Mouse (Mus musculus) thymus, postnatal 4 days (tissue): ENCODE data around the gene Slc39a3.
"Not testable (repeated sequence)": the region's sequence is repeated elsewhere in the genome, so short reads cannot be mapped to it uniquely, and the experiment has no call there.

Experiments used
- DNase-seq: peaks from one replicate; pipeline ENCODE4 v3.0.0; 2021

Gene Slc39a3

GRCm38 (mm10) chr10:81001161-81001560 lies 36.1 kb downstream of the Slc39a3 start:
- DNase-seq = no peak

GRCm38 (mm10) chr10:81000197-81001062 lies 36.8 kb downstream of the Slc39a3 start:
- DNase-seq = peak; percentile 55

- DNase-seq = peak; percentile 87
Measured at GRCm38 (mm10) chr10:80999362-81000196, 37.6 kb downstream of the Slc39a3 start.

GRCm38 (mm10) chr10:80998778-80999177 lies 38.4 kb downstream of the Slc39a3 start:
- peak; percentile 82 for DNase-seq

DNA sequence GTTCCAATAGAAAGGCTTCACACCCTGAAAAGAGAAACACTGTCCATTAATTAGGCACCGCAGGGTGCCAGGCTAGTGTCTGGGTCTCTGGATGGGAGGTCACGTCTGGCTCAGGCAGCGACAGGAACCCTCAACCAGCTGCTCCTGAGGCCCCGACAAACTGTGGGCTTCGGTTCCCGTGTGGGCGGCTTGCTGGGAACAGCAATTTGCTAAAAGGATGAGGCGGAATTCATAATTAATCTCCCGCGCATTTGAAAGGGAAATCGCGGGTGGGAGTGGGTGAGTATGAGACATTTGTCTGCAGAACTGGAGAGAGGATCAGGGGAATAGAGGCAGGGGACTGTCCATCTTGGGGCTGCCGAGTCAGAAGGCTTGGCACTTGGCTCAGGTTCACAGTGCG lies 39.2 kb downstream of the Slc39a3 start:
- DNase-seq = no peak

DNA sequence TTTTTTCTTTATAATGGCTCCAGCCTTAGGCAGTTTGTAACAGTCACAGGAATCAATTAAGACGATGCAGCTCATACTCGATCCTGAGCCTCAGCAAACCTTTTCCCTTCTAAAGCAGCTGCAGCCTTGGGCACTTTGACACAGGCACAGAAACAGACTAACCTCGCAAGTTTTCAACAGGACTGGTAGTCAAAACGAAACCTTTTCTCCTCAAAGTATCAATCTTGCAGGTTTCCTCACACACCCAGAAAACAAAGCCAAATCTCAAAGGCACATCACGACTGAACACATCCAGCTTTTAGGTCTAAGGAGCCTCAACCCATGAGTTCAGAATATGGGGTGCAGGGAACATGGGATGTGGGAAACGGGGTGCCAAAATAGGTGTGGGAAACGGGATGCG lies 39.9 kb downstream of the Slc39a3 start:
- no peak for DNase-seq

- no peak for DNase-seq
Measured at GRCm38 (mm10) chr10:80996501-80996900, 40.7 kb downstream of the Slc39a3 start.

- DNase-seq = peak; percentile 88
Measured at GRCm38 (mm10) chr10:80995091-80995632, 42.1 kb downstream of the Slc39a3 start.

GRCm38 (mm10) chr10:80994621-80995020 lies 42.6 kb downstream of the Slc39a3 start:
- no peak for DNase-seq

DNA sequence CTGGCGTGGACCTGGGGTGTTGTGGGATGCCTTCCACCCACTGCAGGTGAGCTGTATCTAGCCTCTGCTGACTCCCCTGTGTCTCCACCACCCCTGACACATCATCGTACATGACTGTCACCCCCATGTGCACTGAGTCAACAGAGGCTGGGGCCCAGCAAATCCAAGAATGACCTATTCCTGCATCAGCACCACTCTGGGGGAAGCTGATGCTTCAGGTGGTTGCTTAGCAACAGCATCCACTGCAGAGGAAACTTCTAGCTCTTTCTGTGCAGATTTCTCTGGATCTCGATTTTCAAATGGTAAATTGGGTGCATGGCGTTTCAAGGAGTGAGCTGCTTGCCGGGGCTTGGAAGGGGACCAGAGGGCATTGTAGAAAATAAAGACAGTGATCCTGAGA lies 44.0 kb downstream of the Slc39a3 start:
- DNase-seq = no peak

- no peak for DNase-seq
Measured at GRCm38 (mm10) chr10:80991945-80992344, 45.3 kb downstream of the Slc39a3 start.

- DNase-seq = no peak
Measured at GRCm38 (mm10) chr10:80991007-80991406, 46.2 kb downstream of the Slc39a3 start.

DNA sequence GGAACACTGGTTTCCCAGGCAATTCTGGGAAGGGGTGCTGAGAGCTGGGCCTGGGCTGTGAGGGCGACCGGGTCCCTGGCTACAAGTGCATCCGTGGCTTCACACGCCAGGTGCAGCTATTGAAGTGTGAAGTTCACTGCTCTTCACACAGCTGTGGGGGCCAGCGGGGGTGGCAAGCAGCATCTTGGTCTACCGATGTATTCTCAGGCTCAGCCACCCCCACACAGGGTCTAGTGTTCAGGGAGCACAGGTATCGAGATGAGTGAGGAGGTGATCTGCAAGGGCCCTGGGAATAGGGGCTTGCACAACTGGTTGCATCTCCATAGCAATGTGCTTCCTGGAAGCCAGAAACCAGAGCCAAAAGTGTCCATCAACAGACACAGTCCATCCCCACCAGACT lies 46.8 kb downstream of the Slc39a3 start:
- peak; percentile 74 for DNase-seq

DNA sequence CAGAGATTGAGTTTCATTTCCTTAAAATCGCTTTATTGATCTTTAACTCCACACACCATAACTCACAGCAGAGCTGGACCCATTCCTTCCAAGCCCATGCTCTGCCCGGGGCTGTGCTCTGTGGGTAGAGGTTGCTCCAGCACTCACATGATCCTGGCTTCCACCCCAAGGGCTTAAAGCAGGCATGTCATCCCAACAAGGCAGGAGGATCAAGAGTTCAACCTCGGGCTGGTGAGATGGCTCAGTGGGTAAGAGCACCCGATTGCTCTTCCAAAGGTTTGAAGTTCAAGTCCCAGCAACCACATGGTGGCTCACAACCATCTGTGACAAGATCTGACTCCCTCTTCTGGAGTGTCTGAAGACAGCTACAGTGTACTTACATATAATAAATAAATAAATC lies 47.4 kb downstream of the Slc39a3 start:
- DNase-seq = not testable (repeated sequence)

DNA sequence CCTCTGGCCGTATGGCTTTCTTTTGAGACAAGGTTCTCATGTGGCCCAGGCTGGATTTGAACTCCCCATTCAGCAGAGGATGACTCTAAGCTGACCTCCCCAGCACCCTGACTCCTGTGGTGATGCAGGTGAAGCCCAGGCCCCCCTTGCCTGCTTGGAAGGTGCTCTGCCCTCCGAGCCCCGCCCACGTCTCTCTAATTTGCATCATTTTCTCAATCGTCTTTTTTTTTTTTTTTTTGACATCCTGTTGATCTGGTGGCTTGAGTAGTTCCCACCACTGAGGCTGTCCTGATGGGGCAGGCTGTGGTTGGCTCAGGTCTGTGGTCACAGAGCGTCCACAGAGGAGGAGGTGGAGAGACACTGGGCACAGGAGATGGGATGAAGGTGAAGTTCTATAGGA lies 47.8 kb downstream of the Slc39a3 start:
- DNase-seq = peak; percentile 55

GRCm38 (mm10) chr10:80987709-80988441 lies 49.4 kb downstream of the Slc39a3 start:
- peak; percentile 87 for DNase-seq

- DNase-seq = no peak
Measured at GRCm38 (mm10) chr10:80986754-80987153, 50.5 kb downstream of the Slc39a3 start.

GRCm38 (mm10) chr10:80985970-80986701 lies 51.1 kb downstream of the Slc39a3 start:
- DNase-seq = no peak

- peak; percentile 61 for DNase-seq
Measured at GRCm38 (mm10) chr10:80985241-80985969, 51.8 kb downstream of the Slc39a3 start.

DNA sequence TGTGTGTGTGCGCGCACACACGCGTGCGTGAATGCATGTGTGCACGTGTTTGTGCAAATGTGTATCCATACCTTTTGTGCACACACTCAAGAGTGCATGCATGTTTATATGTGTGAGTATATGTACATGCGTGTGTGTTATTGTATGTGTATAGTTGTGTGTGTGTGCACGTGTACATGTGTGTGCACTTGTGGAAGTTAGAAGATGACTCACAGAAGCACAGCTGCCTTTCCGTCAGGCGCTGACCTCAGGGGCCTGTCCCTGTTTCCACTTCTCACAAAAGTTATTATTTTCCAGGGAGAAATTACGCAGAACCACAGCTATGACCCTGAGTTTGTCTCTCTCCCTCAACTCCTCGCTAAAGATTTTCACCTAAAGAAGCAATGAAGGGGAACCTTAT lies 53.0 kb downstream of the Slc39a3 start:
- DNase-seq = no peak

DNA sequence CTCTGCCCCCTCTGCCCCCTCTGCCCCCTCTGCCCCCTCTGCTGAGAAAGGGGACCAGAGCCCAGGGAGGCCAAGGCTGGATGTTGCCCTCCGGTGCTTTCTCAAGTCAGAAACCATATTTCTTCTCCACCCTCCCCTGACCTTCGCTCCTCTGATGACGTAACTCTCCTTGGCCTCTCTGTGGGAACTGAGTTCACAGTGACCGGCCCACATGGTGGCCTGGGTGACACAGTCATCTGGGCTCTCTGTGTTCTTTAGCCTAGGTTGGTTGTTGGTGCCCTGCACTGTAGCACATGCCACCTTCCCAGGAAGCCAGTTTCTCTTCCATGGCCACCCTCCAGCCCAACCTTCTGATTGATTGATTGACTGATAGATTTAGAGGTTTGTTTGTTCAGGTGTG lies 54.8 kb downstream of the Slc39a3 start:
- DNase-seq = no peak
